Mouse (Mus musculus) lung, postnatal 36 days (tissue): ENCODE data around the gene BC067074.
"Not testable (repeated sequence)": the region's sequence is repeated elsewhere in the genome, so short reads cannot be mapped to it uniquely, and the experiment has no call there.

Experiments
- DNase-seq: peaks from one replicate; pipeline ENCODE4 v3.0.0; 2022; ENCODE audit warnings: mixed read lengths

BC067074 gene

DNA sequence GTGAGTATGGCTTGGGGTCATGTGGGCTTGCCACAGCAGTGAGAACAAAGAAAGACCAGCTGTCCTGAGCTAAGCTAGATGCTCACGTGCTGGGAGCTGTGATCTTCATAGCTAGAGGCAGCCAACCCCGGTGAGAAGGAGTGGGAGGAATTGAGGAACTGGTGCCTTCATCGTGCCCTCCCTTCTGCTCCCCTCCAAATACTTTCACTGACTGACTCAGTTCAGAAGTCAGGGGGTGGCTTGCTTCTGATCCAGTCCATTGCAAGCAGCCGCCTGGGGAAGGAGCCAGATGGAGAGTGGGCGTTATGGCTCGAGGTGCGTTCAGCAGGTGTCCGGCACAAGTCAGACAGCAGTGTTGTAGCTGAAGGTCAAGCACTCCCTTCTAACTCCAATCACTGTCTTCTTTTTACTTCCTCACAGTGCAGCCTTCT lies 86.0 kb downstream of the BC067074 start:
- DNase-seq = peak; percentile 12

DNA sequence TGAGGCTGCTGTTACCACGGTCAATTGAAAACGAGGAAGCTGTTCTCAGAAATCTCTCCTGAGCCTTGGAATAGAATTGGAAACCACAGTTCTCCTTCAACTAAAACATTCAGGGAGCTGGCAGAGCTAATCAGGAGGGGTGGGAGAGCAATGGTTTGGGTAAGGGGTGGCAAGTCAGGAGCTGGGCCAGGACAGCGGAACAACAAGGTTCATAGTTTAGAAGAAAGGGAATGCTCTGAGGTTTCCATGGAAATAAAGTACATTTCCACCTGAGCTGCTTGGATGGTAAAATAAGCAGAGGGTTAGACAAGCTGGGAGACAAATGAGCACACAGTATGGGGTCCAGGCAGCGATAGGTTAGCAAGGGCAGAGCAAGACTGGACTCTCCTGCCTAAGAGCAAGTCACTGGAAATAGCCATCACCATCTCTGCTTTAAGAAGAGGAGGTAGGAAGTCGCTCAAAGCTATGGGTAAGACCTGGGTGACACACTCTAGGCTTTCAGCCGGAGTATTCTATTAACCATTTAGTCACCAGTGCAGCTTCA lies 86.9 kb downstream of the BC067074 start:
- DNase-seq = no peak

DNA sequence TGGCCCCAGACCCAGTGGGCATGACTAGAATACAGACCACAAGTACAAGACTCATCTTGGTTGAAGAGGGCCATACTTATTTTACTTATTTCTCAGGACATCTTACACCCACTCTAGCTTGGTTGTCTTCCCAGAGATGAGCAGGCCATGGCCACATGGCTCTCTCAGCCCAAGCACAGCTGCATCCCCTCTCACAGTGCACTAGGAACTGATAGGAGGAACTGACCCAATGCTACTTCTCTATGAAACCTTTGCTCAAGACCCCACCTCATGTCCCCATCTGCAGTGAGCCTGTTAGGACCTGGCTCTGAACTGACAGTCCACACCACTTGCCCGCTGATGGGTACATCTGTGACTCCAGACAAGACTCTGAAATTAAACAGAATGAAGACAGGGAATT lies 88.8 kb downstream of the BC067074 start:
- DNase-seq = no peak

DNA sequence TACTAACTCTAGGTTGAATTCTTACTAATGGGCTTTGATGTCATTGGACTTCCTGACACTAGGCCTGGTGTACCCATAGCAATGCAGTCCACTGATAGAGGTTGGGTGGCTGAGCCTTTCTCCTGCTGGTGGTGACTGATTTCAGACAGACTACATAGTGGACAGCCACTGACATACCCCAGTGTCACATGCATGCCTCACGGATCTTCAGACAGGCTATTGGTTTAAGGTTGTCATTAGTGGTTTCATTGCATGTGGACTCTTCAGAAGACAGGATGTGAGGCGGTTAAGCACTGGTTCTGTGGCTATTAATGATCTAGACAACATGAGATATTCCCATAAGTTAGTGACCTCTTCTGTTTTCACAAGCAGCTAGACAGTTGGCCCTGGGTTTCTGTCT lies 89.2 kb downstream of the BC067074 start:
- DNase-seq = no peak

DNA sequence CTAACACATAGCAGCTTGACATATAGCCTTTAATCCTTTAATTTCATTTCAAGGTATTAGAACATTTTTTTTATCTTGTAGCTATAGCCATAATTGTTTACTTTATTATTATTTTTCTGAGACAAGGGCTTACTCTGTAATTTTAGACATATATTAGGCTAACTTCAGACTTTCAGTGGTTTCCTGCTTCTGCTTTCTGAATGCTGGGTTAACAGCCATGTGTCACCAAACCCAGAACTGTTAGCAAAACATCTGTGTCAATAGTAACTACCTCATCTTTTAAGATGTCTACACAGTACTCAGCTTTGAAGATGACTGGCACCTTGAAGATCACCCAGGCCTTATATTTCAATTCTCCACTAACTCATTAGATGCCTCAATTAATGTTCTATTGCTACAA lies 89.8 kb downstream of the BC067074 start:
- not testable (repeated sequence) for DNase-seq

DNA sequence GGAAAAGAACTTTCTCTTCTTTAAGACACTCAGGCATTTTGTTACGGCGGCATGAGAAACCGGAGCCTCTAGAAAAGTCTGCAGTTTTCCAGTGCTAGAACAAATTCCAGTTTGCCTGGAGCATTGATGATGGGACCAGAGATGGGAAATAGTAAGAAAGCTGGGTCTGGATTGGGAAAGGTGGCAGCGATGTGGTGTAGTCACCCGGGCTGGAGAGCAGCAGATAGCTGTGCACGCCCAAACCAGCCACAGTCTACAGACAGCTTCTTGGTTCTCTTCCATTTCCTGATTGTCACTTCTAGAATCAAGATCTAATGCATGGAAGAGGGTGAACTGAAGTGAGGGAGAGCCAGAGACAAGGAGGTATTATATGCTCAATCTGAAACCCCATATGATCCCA lies 100.4 kb downstream of the BC067074 start:
- no peak for DNase-seq

DNA sequence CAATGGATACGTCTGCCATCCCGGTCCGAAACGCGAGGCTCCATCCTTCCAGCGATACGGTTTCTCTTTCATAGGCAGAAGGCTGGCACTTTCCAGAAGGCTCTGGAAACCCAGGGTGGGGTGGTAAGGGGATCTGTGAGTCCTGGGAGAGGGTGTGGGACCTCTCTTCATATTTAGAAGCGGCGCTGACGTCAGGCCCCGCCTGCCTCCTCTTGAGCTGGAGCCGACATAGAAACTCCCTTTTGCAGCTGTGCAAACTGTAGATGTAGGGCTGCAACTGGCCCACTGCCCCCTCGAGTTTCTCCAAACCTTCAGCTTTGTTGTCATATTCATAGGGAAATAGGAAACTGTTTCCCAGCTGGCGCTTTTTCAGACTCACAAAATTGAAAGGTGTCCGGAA lies 101.6 kb downstream of the BC067074 start:
- no peak for DNase-seq

DNA sequence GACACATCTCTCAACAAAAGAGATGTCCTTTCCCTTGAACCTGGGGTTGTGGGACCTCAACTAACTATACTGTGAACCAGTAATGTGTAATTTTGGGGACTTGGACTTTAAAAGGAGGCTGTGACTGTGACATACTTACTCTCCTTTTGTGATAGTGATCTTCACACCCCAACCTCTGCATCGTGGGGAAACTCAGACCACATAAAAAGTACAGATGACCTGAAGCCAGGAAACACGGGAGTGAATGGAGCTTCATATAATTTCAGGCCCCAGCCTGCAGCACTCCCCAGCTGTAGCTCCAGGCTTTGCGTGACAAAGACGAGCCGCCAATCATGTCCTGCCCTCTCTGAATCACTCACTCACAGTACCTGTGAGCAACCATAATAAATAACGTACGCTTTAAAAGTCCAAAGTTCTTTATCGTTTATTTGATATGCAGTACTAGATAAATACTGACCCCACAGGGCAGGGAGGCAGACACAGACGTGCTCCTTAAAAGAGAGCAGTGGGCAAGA lies 104.1 kb downstream of the BC067074 start:
- DNase-seq = no peak

DNA sequence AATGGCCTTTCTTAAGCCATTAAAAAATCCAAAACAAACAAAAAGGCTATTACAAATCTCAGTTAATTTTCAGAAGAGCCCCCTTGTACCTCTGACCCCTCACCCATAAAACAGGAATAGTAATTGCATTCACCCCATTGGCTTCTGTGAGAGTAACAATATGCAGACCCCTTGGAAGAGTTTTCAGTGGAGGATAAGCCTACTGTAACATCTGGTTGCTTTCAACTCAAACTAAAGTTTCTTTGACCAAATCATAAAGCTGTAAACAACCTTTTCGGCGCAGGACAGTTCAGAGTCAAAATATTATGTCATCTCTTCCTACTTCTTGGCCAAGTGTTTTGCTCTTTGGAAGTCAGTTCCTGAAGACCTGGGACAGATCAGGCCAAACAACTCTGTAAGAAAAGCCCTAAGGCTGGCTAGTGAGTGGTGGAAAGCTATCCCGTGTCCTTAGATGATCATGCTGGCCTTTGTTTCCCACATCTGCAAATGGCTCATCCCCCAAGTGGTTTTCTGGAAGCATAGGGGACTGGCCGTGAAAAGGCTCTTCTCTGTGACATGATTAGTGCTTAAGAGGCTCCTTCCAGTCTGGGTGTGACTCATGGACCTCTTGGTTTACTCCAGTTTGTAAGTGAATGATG lies 108.5 kb downstream of the BC067074 start:
- no peak for DNase-seq

DNA sequence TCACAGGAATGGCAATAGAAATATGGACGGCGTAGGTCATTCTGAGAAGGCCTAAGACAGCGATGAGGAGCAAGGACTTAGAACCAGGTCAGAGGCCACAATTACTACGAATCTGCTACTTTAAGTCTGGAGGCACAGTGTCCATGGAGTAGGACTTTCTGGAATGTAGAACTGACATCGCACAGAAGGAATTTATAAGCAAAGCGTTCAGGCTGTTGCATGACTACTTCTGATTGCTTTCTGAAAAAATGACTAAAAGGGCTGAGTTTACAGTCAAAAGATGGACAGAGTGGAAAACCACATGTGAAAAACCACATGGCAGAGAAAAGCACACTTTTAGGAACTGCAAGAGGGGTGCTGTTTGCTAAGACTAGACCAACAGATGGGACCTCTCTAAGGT lies 110.7 kb downstream of the BC067074 start:
- DNase-seq = no peak

DNA sequence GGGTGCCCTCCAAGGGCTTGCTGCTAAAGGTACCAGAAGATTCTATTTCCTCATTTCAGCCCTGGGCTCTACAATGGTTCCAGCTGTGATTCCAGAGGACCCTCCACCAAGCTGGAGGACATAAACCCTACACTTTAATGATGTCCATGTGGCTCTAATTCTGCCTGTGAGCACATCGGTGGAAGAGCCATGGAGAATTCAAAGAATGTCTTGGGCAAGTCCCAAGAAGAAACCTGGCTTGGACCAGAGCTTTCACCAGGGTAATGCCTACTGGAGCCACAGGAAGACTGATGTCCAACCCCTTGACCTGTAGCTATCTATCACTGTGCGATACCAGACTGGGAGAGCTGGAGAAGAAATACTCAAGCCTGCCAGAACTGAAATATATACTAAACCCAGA lies 111.2 kb downstream of the BC067074 start:
- DNase-seq = no peak

DNA sequence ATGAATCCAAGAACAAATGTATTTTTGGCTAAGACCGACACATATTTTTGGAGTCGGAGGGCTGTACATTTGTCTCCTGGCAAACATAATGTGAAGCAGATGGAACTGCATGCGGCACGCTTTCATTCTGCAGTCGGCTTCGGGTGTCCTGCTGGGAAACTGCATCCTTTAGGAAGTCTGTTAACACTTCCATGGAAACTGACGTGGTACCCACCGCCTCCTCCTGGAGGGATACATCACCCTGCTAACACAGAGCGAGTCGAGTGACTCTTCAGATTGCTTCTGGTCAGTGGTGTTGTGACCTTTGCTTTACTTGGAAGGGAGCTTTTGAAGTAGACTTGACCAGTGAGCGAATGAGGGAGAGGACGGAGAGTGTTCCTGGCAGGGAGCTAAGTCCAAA lies 117.0 kb downstream of the BC067074 start:
- no peak for DNase-seq

DNA sequence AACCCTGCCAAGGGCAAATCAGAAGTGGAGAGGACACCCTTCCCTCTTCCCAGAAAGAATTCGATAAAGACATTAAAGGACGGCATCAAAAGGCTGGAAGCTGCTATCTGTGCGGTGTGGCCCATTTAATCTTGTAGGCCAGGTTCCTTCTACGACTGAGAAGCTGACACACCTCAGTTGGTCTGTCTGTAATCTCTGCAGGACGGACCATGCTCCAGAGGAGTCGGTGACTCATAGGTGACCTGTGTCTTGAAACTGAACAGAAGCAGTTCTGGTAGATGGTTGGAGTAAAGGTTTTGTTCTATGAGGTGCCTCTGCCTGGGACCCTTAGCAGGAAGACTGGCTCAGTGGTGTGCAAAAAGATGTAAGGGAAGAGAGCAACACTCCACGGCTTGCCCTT lies 122.6 kb downstream of the BC067074 start:
- no peak for DNase-seq

DNA sequence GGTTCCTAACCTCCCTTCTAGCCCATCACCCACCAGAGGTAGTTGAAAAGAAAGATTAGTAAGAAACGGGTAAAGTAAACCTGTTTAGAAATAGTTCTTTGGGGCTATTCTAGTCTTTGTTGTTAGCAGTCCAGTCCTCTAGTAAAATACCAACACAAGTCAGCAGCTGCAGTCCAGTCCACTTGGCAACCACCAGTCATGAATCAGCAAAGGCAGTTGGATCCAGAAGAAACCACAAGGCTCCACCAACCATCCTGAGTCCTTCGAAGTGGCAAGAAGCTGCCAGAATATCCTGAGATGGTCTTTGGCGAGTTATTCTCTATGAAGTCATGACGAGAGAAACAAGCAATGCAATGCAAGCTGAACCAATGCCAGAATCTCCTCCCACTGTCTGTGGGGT lies 124.0 kb downstream of the BC067074 start:
- DNase-seq = no peak

DNA sequence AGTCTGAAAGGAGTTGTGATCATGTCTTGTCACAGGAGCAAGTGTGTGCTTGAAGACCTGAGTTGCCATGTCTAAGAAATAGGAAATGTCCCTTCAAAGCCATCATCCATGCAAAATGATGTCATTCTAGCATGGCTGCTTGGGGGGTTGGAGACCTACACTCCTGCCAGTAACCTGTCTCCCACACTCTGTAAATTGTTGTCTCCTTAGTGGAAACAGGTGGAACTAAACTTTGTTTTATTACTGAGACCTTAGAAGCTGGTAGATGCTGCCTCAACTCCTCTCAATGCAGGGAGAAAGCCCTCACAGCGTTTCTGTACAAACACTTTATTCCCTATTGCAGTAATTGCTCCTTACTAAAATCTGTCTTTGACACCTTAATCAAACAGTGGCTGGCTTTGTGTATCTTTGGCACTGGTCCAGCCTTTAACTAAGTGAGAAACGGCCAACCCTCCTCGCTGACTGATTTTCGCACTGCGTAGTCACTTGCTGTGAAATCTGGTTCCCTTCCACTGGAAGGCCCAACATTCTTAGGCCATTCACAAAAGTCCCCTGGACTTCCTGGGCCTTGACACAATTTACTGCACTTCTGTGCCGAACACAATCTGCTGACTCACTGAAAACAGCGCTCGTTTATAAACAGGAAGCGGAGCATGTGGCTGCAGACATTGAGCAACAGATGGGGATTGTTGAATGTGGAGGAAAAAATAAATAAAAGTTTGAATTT lies 125.0 kb downstream of the BC067074 start:
- peak; percentile 83 for DNase-seq

DNA sequence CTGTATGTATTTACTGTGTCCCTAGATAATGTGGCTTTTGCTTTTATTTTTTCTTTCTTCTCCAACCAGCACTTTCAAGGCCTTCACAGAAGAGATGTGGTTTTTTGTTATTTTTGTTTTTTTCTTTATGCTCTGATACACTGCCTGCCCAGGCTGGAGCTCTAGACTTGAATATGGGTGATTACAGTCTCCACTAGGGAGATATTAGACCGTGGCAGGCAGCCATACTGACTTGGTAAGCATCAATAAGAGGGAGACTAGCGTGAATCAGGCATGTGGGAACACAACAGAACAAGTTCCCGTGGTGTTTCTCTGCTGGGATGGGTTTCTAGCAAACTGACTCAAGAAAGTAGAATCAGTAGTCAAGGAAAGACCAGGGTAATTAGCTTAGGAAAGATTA lies 125.7 kb downstream of the BC067074 start:
- no peak for DNase-seq

DNA sequence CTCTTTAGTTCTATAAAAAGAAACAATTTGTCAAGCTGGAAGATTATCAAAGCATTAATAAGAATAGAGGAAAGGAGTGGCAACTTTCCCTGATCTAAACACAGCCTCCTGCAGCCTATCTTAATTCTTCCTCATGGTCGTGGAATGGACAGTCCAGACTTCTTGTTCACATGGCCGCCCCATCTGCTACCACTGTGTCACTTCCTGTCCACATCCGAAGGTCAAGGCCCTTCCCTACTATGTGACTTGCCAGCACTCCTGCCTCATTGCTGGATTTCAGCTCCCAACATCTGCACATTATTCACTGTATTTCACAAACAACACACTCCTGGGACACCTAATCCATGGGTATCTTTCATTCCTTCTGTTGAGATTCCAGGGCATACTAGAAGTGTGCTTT lies 128.5 kb downstream of the BC067074 start:
- DNase-seq = peak; percentile 16

DNA sequence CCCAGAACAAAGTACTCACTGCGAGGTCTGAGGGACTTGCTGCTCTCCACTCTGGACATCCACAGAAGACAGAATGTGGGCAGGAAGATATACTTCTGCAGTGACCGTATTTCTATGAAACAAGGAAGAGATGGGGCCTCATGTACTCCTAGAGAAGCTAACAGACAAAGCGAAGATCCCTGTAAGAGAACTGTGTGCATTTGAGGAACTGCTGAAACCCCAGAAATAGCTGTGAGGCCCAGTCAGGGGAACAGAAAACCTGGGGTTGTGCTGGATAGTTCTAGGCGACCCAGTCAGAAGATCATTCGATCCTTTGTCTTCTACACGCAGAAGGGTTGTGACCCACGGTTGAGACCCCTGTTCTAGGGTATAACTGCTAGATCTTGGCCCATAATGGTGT lies 130.9 kb downstream of the BC067074 start:
- DNase-seq = no peak

DNA sequence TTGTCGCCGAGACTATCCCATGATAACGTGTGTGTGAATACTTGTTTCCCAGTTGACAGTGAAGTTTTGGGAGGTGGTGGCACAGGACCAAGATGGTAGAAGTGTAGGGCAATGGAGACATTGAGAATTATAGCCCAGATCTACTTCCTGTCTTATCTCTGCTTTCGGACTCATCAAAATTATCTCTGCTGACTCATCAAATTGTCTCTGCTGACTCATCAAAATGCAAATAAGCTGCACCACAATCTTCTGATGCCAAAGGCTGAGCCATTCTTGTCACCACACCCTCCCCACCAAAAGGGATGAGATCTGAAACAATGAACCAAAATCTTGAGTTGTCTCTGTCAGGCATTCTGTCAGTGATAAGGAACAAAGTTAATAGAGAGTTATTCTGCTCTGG lies 132.9 kb downstream of the BC067074 start:
- no peak for DNase-seq
